Mouse (Mus musculus): ENCODE results near the gene Thoc6. TPM values are rescaled to one million over a fixed set of nuclear protein-coding genes. Genes with fewer than 3 reads are reported as not detected.

Thoc6 gene
- polyA plus RNA-seq, 1 experiment, result 16.9 TPM

DNA sequence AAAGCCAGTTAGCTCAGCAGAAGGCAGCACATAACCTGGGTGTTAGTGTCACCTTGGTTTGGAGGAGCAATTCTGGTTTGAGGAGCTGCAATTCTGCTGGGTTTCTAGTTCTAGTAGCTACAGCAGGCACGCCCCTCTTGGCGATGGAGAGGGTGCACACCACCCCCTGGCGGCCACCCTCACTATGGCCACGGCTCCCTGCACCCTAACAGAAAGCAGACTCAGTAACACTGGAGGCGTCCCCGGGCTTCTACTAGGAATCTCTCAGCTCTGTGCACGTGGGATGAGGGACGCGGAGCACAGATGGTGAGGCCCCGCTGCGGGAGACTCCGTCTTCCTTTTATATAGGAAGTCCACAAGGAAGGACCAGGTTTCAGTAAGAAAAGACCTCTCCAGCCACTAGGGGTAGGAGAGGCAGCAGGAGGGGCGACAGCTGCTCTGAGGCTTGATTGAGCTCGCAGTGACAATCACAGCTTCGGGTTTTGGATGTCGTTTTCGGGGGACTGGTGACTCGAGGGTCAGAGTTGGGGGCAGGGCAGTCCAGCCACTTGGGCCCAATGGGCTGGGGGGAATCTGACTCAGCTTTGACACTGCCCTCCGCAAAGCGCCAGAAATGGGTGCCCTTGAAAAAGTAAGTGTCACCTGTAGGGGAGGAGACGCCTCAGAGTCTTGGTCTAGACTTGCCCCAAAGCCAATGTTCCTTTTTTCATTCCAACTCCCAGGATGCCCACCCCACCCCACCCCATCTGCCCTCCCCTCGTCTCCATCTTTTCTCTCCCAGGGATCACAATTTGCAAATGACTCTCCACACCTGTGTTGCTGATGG is 43.3 kb downstream of the Thoc6 start:
- peak; percentile 62 for DNase-seq (ENCODE audit: low spot score)

DNA sequence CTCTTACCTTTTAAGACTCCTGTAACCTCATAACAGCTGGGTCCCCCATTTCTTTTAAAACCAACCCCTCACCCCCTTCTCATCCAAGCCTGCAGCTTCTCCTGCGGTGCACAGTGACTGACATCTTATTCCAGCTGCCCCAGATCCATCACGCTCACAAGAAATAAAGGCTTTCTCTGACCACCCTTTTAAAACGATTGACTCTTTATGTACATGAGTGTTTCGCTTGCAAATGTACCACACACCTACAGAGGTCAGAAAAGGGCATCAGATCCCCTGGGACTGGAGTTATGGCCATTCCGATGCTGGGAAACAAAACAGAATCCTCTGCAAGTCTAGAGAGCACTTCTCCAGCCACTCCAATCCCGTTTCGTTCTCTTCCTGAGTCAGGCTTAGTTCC is 45.9 kb downstream of the Thoc6 start:
- DNase-seq (ENCODE audit: low spot score), result no peak

DNA sequence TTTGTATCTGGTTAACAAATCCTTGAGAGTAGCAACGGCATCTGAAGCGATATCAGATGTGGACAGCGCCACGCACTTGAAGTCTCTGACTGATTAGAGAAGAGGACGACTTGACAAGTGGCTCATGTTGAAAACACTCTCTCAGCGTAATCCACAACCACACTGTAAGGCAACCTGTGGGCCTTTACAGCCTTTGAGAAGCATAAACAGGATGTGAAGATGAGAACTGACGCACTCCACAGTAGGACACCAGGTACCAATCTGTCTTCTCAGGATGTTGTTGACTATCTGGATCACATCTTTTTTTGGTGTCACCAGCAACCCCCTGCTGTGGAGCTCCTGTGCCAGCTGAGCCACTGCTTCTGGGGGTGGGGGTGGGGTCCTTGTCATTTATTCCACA is 53.3 kb downstream of the Thoc6 start:
- DNase-seq (ENCODE audit: low spot score), result no peak

Other genes starting within 250 kb of the Thoc6 start
- gene Vmn2r117, start 194.2 kb downstream of the Thoc6 start, polyA plus RNA-seq (2012; rRNA removed), result not detected in 2 replicates
- gene Zfp213, start 109.6 kb downstream of the Thoc6 start, polyA plus RNA-seq (2012; rRNA removed), result 7.6 and 7.8 TPM in 2 replicates
- 9.2 and 11.9 TPM in 2 replicates for gene Zfp13, start 74.4 kb downstream of the Thoc6 start, polyA plus RNA-seq (2012; rRNA removed)
- 0.04 TPM in 2 replicates for gene Zscan10, start 73.0 kb downstream of the Thoc6 start, polyA plus RNA-seq (2012; rRNA removed)
- gene Mmp25, start 28.6 kb downstream of the Thoc6 start, polyA plus RNA-seq (2012; rRNA removed), result 0.22 and 0.29 TPM in 2 replicates
- 9.2 and 11.7 TPM in 2 replicates for gene Bicdl2, start 13.4 kb downstream of the Thoc6 start, polyA plus RNA-seq (2012; rRNA removed)
- gene Hcfc1r1, start 286 bp downstream of the Thoc6 start, polyA plus RNA-seq (2012; rRNA removed), result 136 and 183 TPM in 2 replicates
- 17.4 and 26.7 TPM in 2 replicates for gene Tnfrsf12a, start 3.6 kb upstream of the Thoc6 start, polyA plus RNA-seq (2012; rRNA removed)
- gene Cldn6, start 5.4 kb upstream of the Thoc6 start, polyA plus RNA-seq (2012; rRNA removed), result 0.04 TPM in 1 of 2 replicates, not detected in the other
- gene Cldn9, start 10.1 kb upstream of the Thoc6 start, polyA plus RNA-seq (2012; rRNA removed), result not detected in 2 replicates
- 0.10 and 0.23 TPM in 2 replicates for gene 1520401A03Rik, start 48.9 kb upstream of the Thoc6 start, polyA plus RNA-seq (2012; rRNA removed)
- gene Pkmyt1, start 52.5 kb upstream of the Thoc6 start, polyA plus RNA-seq (2012; rRNA removed), result 10.4 and 15.3 TPM in 2 replicates
- gene Paqr4, start 67.0 kb upstream of the Thoc6 start, polyA plus RNA-seq (2012; rRNA removed), result 12.8 and 13.0 TPM in 2 replicates
- gene Kremen2, start 72.0 kb upstream of the Thoc6 start, polyA plus RNA-seq (2012; rRNA removed), result 0.04 and 0.11 TPM in 2 replicates
- gene Flywch1, start 97.7 kb upstream of the Thoc6 start, polyA plus RNA-seq (2012; rRNA removed), result 35.0 and 39.3 TPM in 2 replicates
- gene Flywch2, start 112.2 kb upstream of the Thoc6 start, polyA plus RNA-seq (2012; rRNA removed), result 9.0 and 13.2 TPM in 2 replicates
- 540 TPM in 2 replicates for gene Srrm2, start 116.7 kb upstream of the Thoc6 start, polyA plus RNA-seq (2012; rRNA removed)
- 466 and 498 TPM in 2 replicates for gene Elob, start 155.3 kb upstream of the Thoc6 start, polyA plus RNA-seq (2012; rRNA removed)
- not detected in 2 replicates for gene Prss33, start 162.2 kb upstream of the Thoc6 start, polyA plus RNA-seq (2012; rRNA removed)
- 0.67 and 1.1 TPM in 2 replicates for gene Prss32, start 170.0 kb upstream of the Thoc6 start, polyA plus RNA-seq (2012; rRNA removed)
- gene Prss41, start 170.3 kb upstream of the Thoc6 start, polyA plus RNA-seq (2012; rRNA removed), result 0.04 and 0.28 TPM in 2 replicates
- gene Prss21, start 194.2 kb upstream of the Thoc6 start, polyA plus RNA-seq (2012; rRNA removed), result not detected in 2 replicates
- not detected in 2 replicates for gene Dcpp1, start 207.0 kb upstream of the Thoc6 start, polyA plus RNA-seq (2012; rRNA removed)
- not detected in 2 replicates for gene Dcpp2, start 207.0 kb upstream of the Thoc6 start, polyA plus RNA-seq (2012; rRNA removed)
- gene Dcpp3, start 243.6 kb upstream of the Thoc6 start, polyA plus RNA-seq (2012; rRNA removed), result not detected in 2 replicates